Mouse (Mus musculus) testis, adult 2 months (tissue): ENCODE measurements around the gene Mfap3l.

Experiments used
- CTCF ChIP-seq: fragments of 200-500 bp; IDR thresholded peaks from 2 replicates; pipeline ENCODE4 v1.5.1; 2012; ENCODE audit warnings: low read depth, mild to moderate bottlenecking, inconsistent platforms, low read length, moderate library complexity; ENCODE audit not compliant: control insufficient read depth, insufficient read depth, insufficient replicate concordance
- POLR2A ChIP-seq: fragments of 200-500 bp; IDR thresholded peaks from 2 replicates; pipeline ENCODE4 v1.6.1; 2012; ENCODE audit warnings: low read depth, mild to moderate bottlenecking, inconsistent platforms, low read length, moderate library complexity; ENCODE audit not compliant: control insufficient read depth

GRCm38 (mm10) chr8:60629059-60629458 is 3.6 kb upstream of the Mfap3l start:
- TF ChIP-seq POLR2A (no peak), CTCF (no peak)
